8 mouse cellular contexts compared by ENCODE assay signal in the genomic region with DNA sequence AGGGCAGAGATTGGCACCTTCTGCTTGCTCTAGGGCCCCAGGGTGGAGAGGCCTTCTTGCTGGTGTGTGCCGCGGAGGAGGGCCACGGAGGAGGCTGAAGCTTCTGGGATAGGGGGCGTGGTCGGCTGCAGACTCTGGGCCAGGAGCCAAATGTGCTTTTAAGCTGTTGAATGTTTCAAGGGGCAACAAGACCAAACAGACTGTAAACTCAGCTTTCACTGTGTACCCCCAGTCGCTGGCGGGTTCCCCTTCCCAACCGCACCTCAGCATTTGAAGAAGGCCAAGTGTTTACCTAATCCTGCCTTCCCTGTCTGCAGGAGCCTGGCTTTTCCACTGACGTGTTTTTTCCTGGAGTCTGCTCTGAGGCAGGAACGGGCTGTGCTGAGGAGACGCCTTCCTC. TPM values are rescaled to one million over a fixed set of nuclear protein-coding genes. Genes with fewer than 3 reads are reported as not detected.
DNase-seq lines count a peak whose midpoint lies in the region; ATAC-seq and TF ChIP-seq lines count a peak whose summit lies in the region.

No protein-coding gene starts in this region.

- TF ChIP-seq POLR2A in lung, adult 2 months (IDR thresholded peaks at IDR 0.05; ENCODE audit: borderline replicate concordance, extremely low read depth, low read depth, low read length) = no peak

- WGBS in hindbrain, embryonic 10.5 days = 79% methylated on average over 11 of the region's 11 CpGs
- 56% methylated on average over 11 of the region's 11 CpGs for WGBS in hindbrain, embryonic 12.5 days
- WGBS in forebrain, postnatal 0 days = 23% methylated on average over 11 of the region's 11 CpGs
- 15% methylated on average over 11 of the region's 11 CpGs for WGBS in intestine, postnatal 0 days
- 18% methylated on average over 11 of the region's 11 CpGs for WGBS in lung, adult 2 months

- no peak for TF ChIP-seq CTCF in forebrain, postnatal 0 days (IDR thresholded peaks at IDR 0.05; ENCODE audit: low read depth)
- TF ChIP-seq CTCF in intestine, postnatal 0 days (IDR thresholded peaks at IDR 0.05; ENCODE audit: low read depth) = no peak
- no peak for TF ChIP-seq CTCF in lung, adult 2 months (IDR thresholded peaks at IDR 0.05; ENCODE audit: insufficient read depth, low read length)

- H3K36me3 ChIP-seq in hindbrain, embryonic 10.5 days = 0 out of 2 replicates have a peak, but pooled peaks cover 4% of the 10 kb centered on the region
- no peaks in the 10 kb centered on the region for H3K36me3 ChIP-seq in hindbrain, embryonic 12.5 days
- H3K36me3 ChIP-seq in forebrain, postnatal 0 days (ENCODE audit: insufficient read depth) = no peaks in the 10 kb centered on the region
- H3K36me3 ChIP-seq in intestine, postnatal 0 days (ENCODE audit: control insufficient read depth, insufficient read depth) = no peaks in the 10 kb centered on the region; the same call in 1 of the 2 replicates

- no peaks in the 10 kb centered on the region for H3K27me3 ChIP-seq in hindbrain, embryonic 10.5 days (ENCODE audit: insufficient read depth, poor library complexity, severe bottlenecking)
- H3K27me3 ChIP-seq in hindbrain, embryonic 12.5 days = no peaks in the 10 kb centered on the region
- no peaks in the 10 kb centered on the region for H3K27me3 ChIP-seq in forebrain, postnatal 0 days (ENCODE audit: insufficient read depth, low read length)
- H3K27me3 ChIP-seq in intestine, postnatal 0 days (replicated peaks; ENCODE audit: control insufficient read depth, insufficient read depth, low read length) = no peaks in the 10 kb centered on the region

- H3K27ac ChIP-seq in hindbrain, embryonic 10.5 days = 0 out of 2 replicates have a peak overlapping the region, but pooled peaks have one; percentile 13
- no peak overlapping the region for H3K27ac ChIP-seq in hindbrain, embryonic 12.5 days
- no peak overlapping the region for H3K27ac ChIP-seq in forebrain, postnatal 0 days (ENCODE audit: low read depth, low read length)
- H3K27ac ChIP-seq in intestine, postnatal 0 days (ENCODE audit: low read depth, low read length) = no peak overlapping the region

- H3K9ac ChIP-seq in hindbrain, embryonic 12.5 days = no peak overlapping the region
- H3K9ac ChIP-seq in forebrain, postnatal 0 days = no peak overlapping the region
- no peak overlapping the region for H3K9ac ChIP-seq in intestine, postnatal 0 days (ENCODE audit: low read depth, low read length)

- no peak overlapping the region for H3K4me3 ChIP-seq in hindbrain, embryonic 10.5 days
- H3K4me3 ChIP-seq in hindbrain, embryonic 12.5 days = no peak overlapping the region
- H3K4me3 ChIP-seq in forebrain, postnatal 0 days (ENCODE audit: low read depth, low read length) = no peak overlapping the region
- no peak overlapping the region for H3K4me3 ChIP-seq in intestine, postnatal 0 days (ENCODE audit: low read depth, low read length)
- no peak overlapping the region for H3K4me3 ChIP-seq in lung, adult 2 months (replicated peaks; ENCODE audit: extremely low read depth, low read depth, low read length)

- H3K9me3 ChIP-seq in hindbrain, embryonic 10.5 days = no peaks in the 10 kb centered on the region
- no peaks in the 10 kb centered on the region for H3K9me3 ChIP-seq in hindbrain, embryonic 12.5 days (replicated peaks)
- no peaks in the 10 kb centered on the region for H3K9me3 ChIP-seq in forebrain, postnatal 0 days (ENCODE audit: low read length)
- no peaks in the 10 kb centered on the region for H3K9me3 ChIP-seq in intestine, postnatal 0 days (ENCODE audit: control insufficient read depth)

- no peak for DNase-seq in hindbrain, embryonic 10.5 days (ENCODE audit: low spot score)
- DNase-seq in forebrain, postnatal 0 days = peak; percentile 41
- DNase-seq in lung, adult 2 months = peak; percentile 70
- peak; percentile 58 for DNase-seq in yolk sac, embryonic 10.5 days (ENCODE audit: low spot score)
- no peak for DNase-seq in thymus, postnatal 4 days

- ATAC-seq in hindbrain, embryonic 12.5 days (ENCODE audit: low FRiP score) = no peak
- ATAC-seq in forebrain, postnatal 0 days = no peak
- ATAC-seq in intestine, postnatal 0 days = peak; percentile 49
- ATAC-seq in inflammation-experienced regulatory T-cells, adult 6 months = no peak

- H3K4me2 ChIP-seq in hindbrain, embryonic 12.5 days (replicated peaks) = no peak overlapping the region
- no peak overlapping the region for H3K4me2 ChIP-seq in forebrain, postnatal 0 days (ENCODE audit: low read depth)
- H3K4me2 ChIP-seq in intestine, postnatal 0 days (replicated peaks; ENCODE audit: low read depth) = no peak overlapping the region

- H3K4me1 ChIP-seq in hindbrain, embryonic 10.5 days (replicated peaks) = peaks cover 23% of the 10 kb centered on the region; the same call in 1 of the 2 replicates
- peaks cover 34% of the 10 kb centered on the region for H3K4me1 ChIP-seq in hindbrain, embryonic 12.5 days
- peaks cover 15% of the 10 kb centered on the region; the same call in 1 of the 2 replicates for H3K4me1 ChIP-seq in forebrain, postnatal 0 days (ENCODE audit: insufficient read depth)
- peaks cover 6% of the 10 kb centered on the region; the same call in 1 of the 2 replicates for H3K4me1 ChIP-seq in intestine, postnatal 0 days (replicated peaks; ENCODE audit: control insufficient read depth, insufficient read depth, low read length)
- peaks cover 19% of the 10 kb centered on the region for H3K4me1 ChIP-seq in lung, adult 2 months (ENCODE audit: control insufficient read depth, insufficient read depth, low read length)

RNA-seq across cellular contexts. Expression of gene Col5a1, which starts 48.0 kb away (rescaled TPM):
- polyA plus RNA-seq in hindbrain, embryonic 10.5 days (2016; fragmentation: Nextera tagmentation; extraction: Ambion mirVana) = 21.2 and 25.6 TPM in 2 replicates
- 45.9 and 55.2 TPM in 2 replicates for polyA plus RNA-seq in hindbrain, embryonic 12.5 days (2016; fragmentation: Nextera tagmentation; extraction: Ambion mirVana)
- total RNA-seq in forebrain, postnatal 0 days (2014; rRNA removed) = 9.0 and 23.6 TPM in 2 replicates
- polyA plus RNA-seq in forebrain, postnatal 0 days (2015; fragmentation: Nextera tagmentation; extraction: Ambion mirVana) = 3.4 and 4.8 TPM in 2 replicates
- 39.5 and 40.7 TPM in 2 replicates for polyA plus RNA-seq in intestine, postnatal 0 days (2015; fragmentation: Nextera tagmentation; extraction: Ambion mirVana)
- 18.5 and 18.8 TPM in 2 replicates for polyA plus RNA-seq in lung, adult 2 months (2012; rRNA removed)
- polyA plus RNA-seq in inflammation-experienced regulatory T-cells, adult 6 months (2017; shearing (Covaris generic)) = not detected

Comparison
In these comparisons a context has a peak if more than half of its experiments do, and no peak if none do; other contexts are left out.
1. DNase-seq: peak in forebrain, postnatal 0 days (single experiment), lung, adult 2 months (single experiment) and yolk sac, embryonic 10.5 days (single experiment); none in hindbrain, embryonic 10.5 days (single experiment) and thymus, postnatal 4 days (single experiment).